8 mouse cellular contexts compared by ENCODE assay signal in the genomic region with DNA sequence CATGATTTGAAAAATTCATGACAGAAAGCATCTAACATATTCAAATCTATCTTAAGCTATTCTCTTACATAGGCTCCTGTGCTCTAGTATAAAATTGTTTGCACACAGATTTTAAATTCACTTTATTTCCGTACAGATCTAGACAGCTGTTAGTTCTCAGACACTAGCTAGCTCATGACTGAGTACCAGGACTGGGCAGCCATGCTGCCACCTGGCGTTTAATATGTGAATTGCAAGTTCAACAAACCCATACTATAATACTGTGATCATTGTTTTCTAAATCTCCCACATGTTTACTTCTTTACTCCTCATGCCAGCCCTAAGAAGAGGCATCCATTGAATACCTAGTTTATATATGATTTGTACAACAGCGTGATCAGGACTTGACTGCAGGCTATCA. TPM values are rescaled to one million over a fixed set of nuclear protein-coding genes. Genes with fewer than 3 reads are reported as not detected.
DNase-seq lines count a peak whose midpoint lies in the region; ATAC-seq and TF ChIP-seq lines count a peak whose summit lies in the region.

No protein-coding gene starts in this region.

- H3K27ac ChIP-seq in heart, adult 2 months: no peak overlapping the region
- H3K27ac ChIP-seq in hindbrain, embryonic 10.5 days: no peak overlapping the region
- H3K27ac ChIP-seq in midbrain, embryonic 14.5 days (replicated peaks; ENCODE audit: low read depth, low read length): no peak overlapping the region
- H3K27ac ChIP-seq in thymus, adult 2 months (ENCODE audit: control insufficient read depth, insufficient read depth, low read length): no peak overlapping the region

- POLR2A ChIA-PET in Patski (lab: Charles Lee): interaction anchor here (1.0 kb wide), 1 partner anchor 96 kb away, joined by 4 read pairs; no protein-coding TSS in a partner anchor

- no peak overlapping the region for H3K9ac ChIP-seq in heart, adult 2 months (ENCODE audit: low read depth, low read length)
- no peak overlapping the region for H3K9ac ChIP-seq in midbrain, embryonic 14.5 days (replicated peaks; ENCODE audit: low read length)

- no peak for TF ChIP-seq POLR2A in heart, adult 2 months (IDR thresholded peaks at IDR 0.05; ENCODE audit: insufficient read depth, low read depth, low read length)
- TF ChIP-seq POLR2A in thymus, adult 2 months (IDR thresholded peaks at IDR 0.05; ENCODE audit: control insufficient read depth, extremely low read depth, insufficient read depth, low read length, poor library complexity): no peak

- no peaks in the 10 kb centered on the region for H3K4me1 ChIP-seq in heart, adult 2 months (ENCODE audit: control insufficient read depth, insufficient read depth, low read length)
- no peaks in the 10 kb centered on the region for H3K4me1 ChIP-seq in hindbrain, embryonic 10.5 days (replicated peaks)
- no peaks in the 10 kb centered on the region for H3K4me1 ChIP-seq in midbrain, embryonic 14.5 days (ENCODE audit: control insufficient read depth, insufficient read depth, low read length)
- no peaks in the 10 kb centered on the region for H3K4me1 ChIP-seq in thymus, adult 2 months (replicated peaks; ENCODE audit: control insufficient read depth, insufficient read depth, low read length)

- intact Hi-C loops in heart, adult 2 months (cut with DNase I): loop anchor here (1.0 to 5.0 kb wide), 3 partner anchors 36 to 650 kb away; no protein-coding TSS in a partner anchor
- intact Hi-C loops in heart, postnatal 25 days (cut with DNase I): loop anchor here (1.0 to 2.0 kb wide), 2 partner anchors 191 to 650 kb away; no protein-coding TSS in a partner anchor
- intact Hi-C loops in left cerebral cortex, postnatal 4 days (cut with DNase I): loop anchor here (10.0 kb wide), 1 partner anchor 654 kb away; no protein-coding TSS in a partner anchor

- H3K4me3 ChIP-seq in heart, adult 2 months: no peak overlapping the region
- no peak overlapping the region for H3K4me3 ChIP-seq in hindbrain, embryonic 10.5 days
- no peak overlapping the region for H3K4me3 ChIP-seq in midbrain, embryonic 14.5 days (replicated peaks; ENCODE audit: low read depth, low read length)
- H3K4me3 ChIP-seq in thymus, adult 2 months (ENCODE audit: control insufficient read depth, insufficient read depth, low read length): no peak overlapping the region

- TF ChIP-seq EP300 in heart, adult 2 months (IDR thresholded peaks at IDR 0.05; ENCODE audit: insufficient read depth, low read depth, low read length): 0 out of 2 replicates have a peak, but pooled peaks have one; percentile 51

- CTCF ChIA-PET in Patski (lab: Charles Lee): interaction anchor here (0.6 to 1.5 kb wide), 10 partner anchors 8 to 118 kb away, joined by 3 to 4 read pairs (median 3); no protein-coding TSS in a partner anchor

- TF ChIP-seq CTCF in heart, adult 2 months (IDR thresholded peaks at IDR 0.05): peak; percentile 93
- peak; percentile 86 for TF ChIP-seq CTCF in Patski (IDR thresholded peaks at IDR 0.05)
- TF ChIP-seq CTCF in thymus, adult 2 months (IDR thresholded peaks at IDR 0.05; ENCODE audit: borderline replicate concordance, control insufficient read depth, extremely low read depth, insufficient read depth, low read length, poor library complexity): no peak

- no peaks in the 10 kb centered on the region for H3K9me3 ChIP-seq in hindbrain, embryonic 10.5 days
- H3K9me3 ChIP-seq in midbrain, embryonic 14.5 days (ENCODE audit: control insufficient read depth, low read length): no peaks in the 10 kb centered on the region

- H3K27me3 ChIP-seq in heart, adult 2 months (ENCODE audit: control insufficient read depth, insufficient read depth, low read length): no peaks in the 10 kb centered on the region
- peaks cover 5% of the 10 kb centered on the region for H3K27me3 ChIP-seq in Patski
- no peaks in the 10 kb centered on the region for H3K27me3 ChIP-seq in hindbrain, embryonic 10.5 days (ENCODE audit: insufficient read depth, poor library complexity, severe bottlenecking)
- H3K27me3 ChIP-seq in midbrain, embryonic 14.5 days (ENCODE audit: control insufficient read depth, insufficient read depth, low read length): no peaks in the 10 kb centered on the region
- no peaks in the 10 kb centered on the region for H3K27me3 ChIP-seq in thymus, adult 2 months (ENCODE audit: control insufficient read depth, insufficient read depth, low read length)

- in situ Hi-C loops in Patski (cut with MboI; ENCODE audit: low pct_unique_long_range_greater_than_20kb): loop anchor here (25.0 kb wide), 2 partner anchors 201 to 451 kb away; no protein-coding TSS in a partner anchor

- DNase-seq in heart, adult 2 months: peak in 1 of 2 experiments; percentile 22
- DNase-seq in heart, postnatal 25 days (ENCODE audit: low spot score): no peak
- no peak for DNase-seq in Patski (ENCODE audit: low read depth, low spot score)
- peak; percentile 23 for DNase-seq in embryo, embryonic 11.5 days (ENCODE audit: low read depth, low spot score)
- peak; percentile 45 for DNase-seq in hindbrain, embryonic 10.5 days (ENCODE audit: low spot score)
- peak; percentile 17 for DNase-seq in left cerebral cortex, postnatal 4 days
- DNase-seq in midbrain, embryonic 14.5 days: peak; percentile 71
- DNase-seq in thymus, adult 2 months: peak; percentile 64

- ATAC-seq in Patski: peak; percentile 62
- no peak for ATAC-seq in midbrain, embryonic 14.5 days (ENCODE audit: low FRiP score, low TSS enrichment)

- no peak overlapping the region for H3K4me2 ChIP-seq in midbrain, embryonic 14.5 days (ENCODE audit: low read length)

- WGBS in heart, adult 2 months: 4% methylated on average over 3 of the region's 3 CpGs
- 27% methylated on average over 3 of the region's 3 CpGs for WGBS in hindbrain, embryonic 10.5 days
- 14% methylated on average over 3 of the region's 3 CpGs for WGBS in midbrain, embryonic 14.5 days
- WGBS in thymus, adult 2 months: 10% methylated on average over 3 of the region's 3 CpGs

- no peaks in the 10 kb centered on the region for H3K79me2 ChIP-seq in heart, adult 2 months (replicated peaks; ENCODE audit: control insufficient read depth, insufficient read depth, low read length)

- no peaks in the 10 kb centered on the region for H3K36me3 ChIP-seq in heart, adult 2 months (ENCODE audit: control insufficient read depth, insufficient read depth, low read length)
- no peaks in the 10 kb centered on the region for H3K36me3 ChIP-seq in hindbrain, embryonic 10.5 days
- H3K36me3 ChIP-seq in midbrain, embryonic 14.5 days (ENCODE audit: control insufficient read depth, insufficient read depth, low read length): no peaks in the 10 kb centered on the region
- H3K36me3 ChIP-seq in thymus, adult 2 months (ENCODE audit: control insufficient read depth, insufficient read depth, low read length): no peaks in the 10 kb centered on the region

RNA-seq across cellular contexts. Expression of gene D1Ertd622e, which starts 26.9 kb away (rescaled TPM):
- 1 to 10 TPM; 4.4 to 4.5 TPM for total RNA-seq in heart, adult 2 months (2021)
- 3.1 and 4.3 TPM in 2 replicates for polyA plus RNA-seq in heart, adult 2 months (2012; rRNA removed)
- total RNA-seq in heart, postnatal 25 days (2021): 1 to 10 TPM; 4.0 TPM
- polyA plus RNA-seq in Patski (2021): 47.4 TPM
- polyA plus RNA-seq in hindbrain, embryonic 10.5 days (2016; fragmentation: Nextera tagmentation; extraction: Ambion mirVana): 25.2 and 26.4 TPM in 2 replicates
- total RNA-seq in left cerebral cortex, postnatal 4 days (2021): 10 to 100 TPM; 63.0 to 68.0 TPM
- polyA plus RNA-seq in midbrain, embryonic 14.5 days (2014; fragmentation: Nextera tagmentation; extraction: Ambion mirVana): 60.7 and 67.5 TPM in 2 replicates
- 30.2 and 31.2 TPM in 2 replicates for polyA plus RNA-seq in thymus, adult 2 months (2012; rRNA removed)

Comparison
In these comparisons a context has a peak if more than half of its experiments do, and no peak if none do; other contexts are left out.
1. DNase-seq: peak in embryo, embryonic 11.5 days (single experiment), hindbrain, embryonic 10.5 days (single experiment), left cerebral cortex, postnatal 4 days (single experiment), midbrain, embryonic 14.5 days (single experiment) and thymus, adult 2 months (single experiment); none in heart, postnatal 25 days (single experiment) and Patski (single experiment).